Mouse (Mus musculus): ENCODE results near the gene Gm10799.

DNA sequence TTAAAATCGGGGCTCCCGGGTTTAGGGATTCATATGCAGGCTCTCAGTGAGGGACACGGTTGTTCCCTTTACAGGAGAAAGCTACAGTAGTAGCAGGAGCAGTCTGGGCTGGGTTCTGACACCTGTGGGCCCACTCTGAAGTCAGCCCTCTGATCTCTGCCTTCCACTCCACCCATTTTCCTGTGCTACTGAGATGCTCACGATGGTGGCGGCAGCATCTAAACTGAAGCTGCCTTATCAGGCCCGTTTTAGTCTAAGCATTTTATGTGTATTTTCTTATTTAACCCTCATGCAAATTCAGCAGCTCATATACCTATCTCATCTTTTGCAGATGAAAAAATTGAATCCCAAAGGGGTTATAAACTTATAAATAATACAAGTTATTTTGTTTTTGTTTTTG is 36.5 kb upstream of the Gm10799 start:
- TF ChIP-seq POLR2A (IDR thresholded peaks at IDR 0.05; ENCODE audit: borderline replicate concordance, extremely low read depth, low read depth, low read length), result no peak
- TF ChIP-seq CTCF (IDR thresholded peaks at IDR 0.05; ENCODE audit: insufficient read depth, low read length), result no peak
